Mouse (Mus musculus): ENCODE measurements at regions not wholly inside any gene's neighbourhood (a gene's known extent, or its start where the extent isn't known, plus 50 kb on each side); places are given as distances from the start of the nearest gene placed in this dataset.

DNA sequence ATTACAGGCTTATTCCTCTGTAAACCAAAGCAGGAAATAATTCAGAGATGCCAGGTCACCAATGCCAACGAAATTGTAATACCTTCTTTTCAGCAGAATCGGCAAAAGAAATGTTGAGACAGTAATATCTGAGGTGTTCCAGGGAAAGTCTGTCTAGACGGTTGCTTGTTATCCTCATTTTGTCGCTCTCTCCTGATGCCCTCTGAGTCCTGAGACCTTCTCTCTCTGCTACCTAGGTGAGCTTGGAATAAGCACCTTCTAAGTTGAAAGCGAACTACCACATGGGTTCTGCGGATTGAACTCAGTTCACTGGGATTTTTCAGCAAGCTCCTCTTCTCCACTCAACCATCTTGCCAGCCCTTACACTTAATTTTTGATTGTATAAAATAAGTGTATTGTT is 61.8 kb upstream of the Gm10295 start:
- H3K36me3 ChIP-seq (ENCODE audit: control insufficient read depth, insufficient read depth, low read length): no peaks in the 10 kb centered on the region
- 91% methylated on average over 6 of the region's 6 CpGs for WGBS
- H3K9ac ChIP-seq (ENCODE audit: low read length): no peak overlapping the region
- H3K9me3 ChIP-seq (ENCODE audit: control insufficient read depth, low read length): no peaks in the 10 kb centered on the region
- H3K27ac ChIP-seq (ENCODE audit: low read depth, low read length): no peak overlapping the region
- H3K27me3 ChIP-seq (ENCODE audit: control insufficient read depth, insufficient read depth, low read length): no peaks in the 10 kb centered on the region
- DNase-seq (ENCODE audit: low spot score): no peak
- no peak overlapping the region for H3K4me3 ChIP-seq (ENCODE audit: low read depth, low read length)
- peaks cover 7% of the 10 kb centered on the region for H3K4me1 ChIP-seq (ENCODE audit: control insufficient read depth, insufficient read depth, low read length)
- H3K4me2 ChIP-seq (ENCODE audit: low read depth): no peak overlapping the region
- ATAC-seq (ENCODE audit: insufficient read depth, low FRiP score, low TSS enrichment): no peak

DNA sequence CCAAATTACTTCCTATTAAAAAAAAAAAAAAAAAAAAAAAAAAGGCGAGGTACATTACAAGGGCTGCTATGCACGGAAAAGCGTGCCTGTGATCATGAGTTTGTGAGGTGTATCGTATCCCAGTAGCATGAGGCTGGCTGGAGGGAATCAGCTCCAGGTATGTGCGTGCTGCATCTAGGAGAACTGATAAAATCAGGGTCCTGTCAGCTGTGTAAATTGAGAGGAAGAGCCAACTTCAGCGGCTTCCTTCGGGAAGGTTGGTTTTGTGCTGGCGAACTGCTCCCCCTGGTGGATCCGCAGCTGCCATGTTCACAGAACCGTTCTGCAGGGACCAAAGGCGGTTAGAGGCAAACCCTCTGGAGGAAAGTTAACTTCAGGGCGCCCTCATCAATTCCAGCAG is 60.8 kb upstream of the Gm10295 start:
- no peak overlapping the region for H3K27ac ChIP-seq (ENCODE audit: low read depth, low read length)
- no peaks in the 10 kb centered on the region for H3K36me3 ChIP-seq (ENCODE audit: control insufficient read depth, insufficient read depth, low read length)
- ATAC-seq (ENCODE audit: insufficient read depth, low FRiP score, low TSS enrichment) (peak; percentile 85), DNase-seq (ENCODE audit: low spot score) (peak; percentile 88)
- peaks cover 7% of the 10 kb centered on the region for H3K4me1 ChIP-seq (ENCODE audit: control insufficient read depth, insufficient read depth, low read length)
- WGBS: 3% methylated on average over 12 of the region's 12 CpGs
- H3K4me2 ChIP-seq (ENCODE audit: low read depth): peak overlapping the region; percentile 46
- H3K9ac ChIP-seq (ENCODE audit: low read length): peak overlapping the region; percentile 5; the same call in 1 of the 2 replicates
- H3K9me3 ChIP-seq (ENCODE audit: control insufficient read depth, low read length): no peaks in the 10 kb centered on the region
- no peaks in the 10 kb centered on the region for H3K27me3 ChIP-seq (ENCODE audit: control insufficient read depth, insufficient read depth, low read length)
- H3K4me3 ChIP-seq (ENCODE audit: low read depth, low read length): peak overlapping the region; percentile 15; the same call in 1 of the 2 replicates

GRCm38 (mm10) chr7:71411293-71412011 is 60.2 kb upstream of the Gm10295 start:
- no peaks in the 10 kb centered on the region for H3K27me3 ChIP-seq (ENCODE audit: control insufficient read depth, insufficient read depth, low read length)
- peaks cover 7% of the 10 kb centered on the region for H3K4me1 ChIP-seq (ENCODE audit: control insufficient read depth, insufficient read depth, low read length)
- no peak overlapping the region for H3K27ac ChIP-seq (ENCODE audit: low read depth, low read length)
- peak overlapping the region; percentile 15; the same call in 1 of the 2 replicates for H3K4me3 ChIP-seq (ENCODE audit: low read depth, low read length)
- DNase-seq (ENCODE audit: low spot score): peak; percentile 51
- H3K9ac ChIP-seq (ENCODE audit: low read length): peak overlapping the region; percentile 5; the same call in 1 of the 2 replicates
- H3K36me3 ChIP-seq (ENCODE audit: control insufficient read depth, insufficient read depth, low read length): no peaks in the 10 kb centered on the region
- H3K9me3 ChIP-seq (ENCODE audit: control insufficient read depth, low read length): no peaks in the 10 kb centered on the region
- H3K4me2 ChIP-seq (ENCODE audit: low read depth): peak overlapping the region; percentile 46
- ATAC-seq (ENCODE audit: insufficient read depth, low FRiP score, low TSS enrichment): peak; percentile 65
- WGBS: 16% methylated on average over 14 of the region's 14 CpGs

DNA sequence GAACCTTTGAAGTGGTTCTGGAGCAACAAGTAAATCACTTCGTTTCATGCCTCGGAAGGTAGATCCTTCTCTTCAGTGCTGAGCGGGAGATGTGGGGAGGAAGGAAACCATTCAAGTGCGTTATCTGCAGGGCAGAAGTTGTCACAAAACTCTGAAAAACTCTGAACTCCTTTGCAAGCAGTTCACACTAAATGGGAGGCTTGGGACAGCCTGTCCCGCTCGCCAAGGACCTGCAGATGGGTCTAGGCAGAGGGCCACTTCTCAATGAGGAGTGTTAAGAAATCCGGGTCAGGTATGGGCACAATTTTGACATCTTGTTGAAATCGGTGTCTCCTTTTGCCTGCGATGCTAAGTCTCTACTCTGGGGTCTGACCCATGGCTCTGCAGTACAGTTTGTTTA is 58.6 kb upstream of the Gm10295 start:
- no peaks in the 10 kb centered on the region for H3K9me3 ChIP-seq (ENCODE audit: control insufficient read depth, low read length)
- 81% methylated on average over 9 of the region's 9 CpGs for WGBS
- H3K4me3 ChIP-seq (ENCODE audit: low read depth, low read length): no peak overlapping the region
- no peak overlapping the region for H3K27ac ChIP-seq (ENCODE audit: low read depth, low read length)
- no peak for ATAC-seq (ENCODE audit: insufficient read depth, low FRiP score, low TSS enrichment)
- H3K4me1 ChIP-seq (ENCODE audit: control insufficient read depth, insufficient read depth, low read length): peaks cover 7% of the 10 kb centered on the region
- DNase-seq (ENCODE audit: low spot score): no peak
- H3K36me3 ChIP-seq (ENCODE audit: control insufficient read depth, insufficient read depth, low read length): no peaks in the 10 kb centered on the region
- H3K9ac ChIP-seq (ENCODE audit: low read length): no peak overlapping the region
- H3K27me3 ChIP-seq (ENCODE audit: control insufficient read depth, insufficient read depth, low read length): no peaks in the 10 kb centered on the region
- no peak overlapping the region for H3K4me2 ChIP-seq (ENCODE audit: low read depth)

DNA sequence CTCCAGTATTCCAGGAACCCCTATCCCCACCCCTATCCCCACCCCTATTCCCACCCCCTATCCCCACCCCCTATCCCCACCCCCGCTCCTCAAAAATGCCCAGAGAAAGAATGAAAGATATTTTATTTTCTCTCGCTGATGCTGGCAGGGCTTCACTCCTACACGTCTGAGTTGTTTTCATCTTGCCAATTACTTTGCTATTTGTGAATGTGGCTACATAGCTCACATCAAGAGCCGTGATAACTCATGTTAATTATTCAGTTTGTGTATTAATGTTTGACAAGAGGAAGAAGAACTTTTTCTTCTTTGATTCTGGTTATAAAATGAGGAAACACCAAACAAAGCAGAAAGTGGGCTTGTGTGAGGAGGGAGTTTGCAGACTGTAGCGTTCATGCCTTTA is 57.8 kb upstream of the Gm10295 start:
- no peak for ATAC-seq (ENCODE audit: insufficient read depth, low FRiP score, low TSS enrichment)
- H3K4me2 ChIP-seq (ENCODE audit: low read depth): no peak overlapping the region
- H3K27me3 ChIP-seq (ENCODE audit: control insufficient read depth, insufficient read depth, low read length): no peaks in the 10 kb centered on the region
- peaks cover 7% of the 10 kb centered on the region for H3K4me1 ChIP-seq (ENCODE audit: control insufficient read depth, insufficient read depth, low read length)
- no peak overlapping the region for H3K9ac ChIP-seq (ENCODE audit: low read length)
- DNase-seq (ENCODE audit: low spot score): no peak
- WGBS: 69% methylated on average over 5 of the region's 5 CpGs
- H3K9me3 ChIP-seq (ENCODE audit: control insufficient read depth, low read length): no peaks in the 10 kb centered on the region
- H3K36me3 ChIP-seq (ENCODE audit: control insufficient read depth, insufficient read depth, low read length): no peaks in the 10 kb centered on the region
- no peak overlapping the region for H3K27ac ChIP-seq (ENCODE audit: low read depth, low read length)
- H3K4me3 ChIP-seq (ENCODE audit: low read depth, low read length): no peak overlapping the region

- H3K9me3 ChIP-seq (ENCODE audit: control insufficient read depth, low read length): no peaks in the 10 kb centered on the region
- no peaks in the 10 kb centered on the region for H3K36me3 ChIP-seq (ENCODE audit: control insufficient read depth, insufficient read depth, low read length)
- no peak overlapping the region for H3K4me3 ChIP-seq (ENCODE audit: low read depth, low read length)
- 86% methylated on average over 8 of the region's 8 CpGs for WGBS
- no peak overlapping the region for H3K9ac ChIP-seq (ENCODE audit: low read length)
- H3K27me3 ChIP-seq (ENCODE audit: control insufficient read depth, insufficient read depth, low read length): no peaks in the 10 kb centered on the region
- no peak for ATAC-seq (ENCODE audit: insufficient read depth, low FRiP score, low TSS enrichment)
- H3K4me2 ChIP-seq (ENCODE audit: low read depth): no peak overlapping the region
- no peak for DNase-seq (ENCODE audit: low spot score)
- peaks cover 1% of the 10 kb centered on the region for H3K4me1 ChIP-seq (ENCODE audit: control insufficient read depth, insufficient read depth, low read length)
- no peak overlapping the region for H3K27ac ChIP-seq (ENCODE audit: low read depth, low read length)
These were observed 55.0 kb upstream of the Gm10295 start for GRCm38 (mm10) chr7:71406283-71406682.

Data from neural tube, embryonic 11.5 days (tissue).